Mouse (Mus musculus) liver, embryonic 14.5 days (tissue): Measurements from ENCODE around the gene Ap2m1.
A peak's percentile ranks its signal among the peaks of the same experiment; 100 is the strongest.

Experiments
- CTCF ChIP-seq: IDR thresholded peaks from 2 replicates; pipeline ENCODE4 v1.5.1; 2016; ENCODE audit warnings: antibody characterized with exemption, low read depth, control low read depth
- EP300 ChIP-seq: IDR thresholded peaks from 2 replicates; pipeline ENCODE4 v1.6.1; 2016; ENCODE audit warnings: antibody characterized with exemption, low read depth

DNA sequence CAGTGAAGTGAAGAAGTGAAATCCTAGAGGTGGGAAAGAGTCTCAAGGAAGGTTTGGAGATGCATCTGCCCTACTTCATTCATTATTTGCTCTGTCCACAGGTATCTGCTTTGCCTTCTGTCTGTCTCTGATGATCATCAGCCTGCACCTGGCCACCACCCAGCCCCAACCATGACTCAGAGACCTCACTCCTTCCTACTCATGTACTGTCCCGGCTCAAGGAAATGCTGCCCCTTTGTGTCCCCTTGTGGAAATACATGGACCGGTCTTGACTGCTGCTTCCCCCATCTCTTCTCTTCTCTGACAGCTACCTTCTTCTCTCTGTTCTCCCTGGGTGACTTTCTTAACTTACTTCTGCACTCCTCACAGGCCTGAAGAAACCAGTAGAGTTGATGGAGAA, 44.7 kb upstream of the Ap2m1 start:
- TF ChIP-seq CTCF (peak; percentile 41), EP300 (no peak)
